12 mouse cellular contexts compared by ENCODE assay signal in the genomic region with DNA sequence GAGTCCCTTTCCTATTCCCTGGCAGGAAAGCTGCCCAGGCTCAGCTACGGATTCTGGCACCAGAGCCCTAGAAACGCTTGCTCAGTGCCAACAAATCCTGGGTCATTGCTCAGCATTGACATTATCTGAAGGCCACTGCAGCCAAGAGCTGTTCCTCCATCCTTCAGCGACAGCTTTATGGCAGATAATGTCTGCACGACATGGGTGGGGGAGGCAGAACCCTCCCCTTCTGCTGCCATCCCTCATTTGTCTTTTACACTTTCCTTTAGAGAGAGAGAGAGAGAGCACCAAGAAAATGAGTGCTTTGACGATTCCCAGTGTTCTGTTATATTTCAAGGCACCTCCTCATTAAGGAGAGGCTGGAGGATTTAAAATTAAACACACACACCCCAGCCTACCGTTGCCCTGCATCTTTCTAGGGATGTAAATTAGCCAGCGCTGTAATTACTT. TPM values are rescaled to one million over a fixed set of nuclear protein-coding genes. Genes with fewer than 3 reads are reported as not detected.
DNase-seq lines count a peak whose midpoint lies in the region; ATAC-seq and TF ChIP-seq lines count a peak whose summit lies in the region.
"Had no signal": no experiment of that assay in that cellular context is flagged by ENCODE, and none has a peak within 500 bp of the region (broad histone marks: within the 10 kb centered on the region; RNA-seq: fewer than 3 reads in every experiment).

No protein-coding gene starts in this region.

- WGBS in hindbrain, embryonic 15.5 days: 32% methylated on average over 7 of the region's 7 CpGs
- WGBS in hindbrain, embryonic 10.5 days: 79% methylated on average over 7 of the region's 7 CpGs
- 11% methylated on average over 7 of the region's 7 CpGs for WGBS in forebrain, embryonic 16.5 days

- no peaks in the 10 kb centered on the region for H3K27me3 ChIP-seq in hindbrain, embryonic 15.5 days
- peaks cover 11% of the 10 kb centered on the region for H3K27me3 ChIP-seq in hindbrain, embryonic 10.5 days (ENCODE audit: insufficient read depth, poor library complexity, severe bottlenecking)
- H3K27me3 ChIP-seq in forebrain, embryonic 16.5 days (replicated peaks; ENCODE audit: control insufficient read depth, insufficient read depth, low read length): no peaks in the 10 kb centered on the region

- no peaks in the 10 kb centered on the region for H3K9me3 ChIP-seq in hindbrain, embryonic 15.5 days
- H3K9me3 ChIP-seq in hindbrain, embryonic 10.5 days: peaks cover 13% of the 10 kb centered on the region
- H3K9me3 ChIP-seq in forebrain, embryonic 16.5 days (ENCODE audit: control insufficient read depth, low read length): no peaks in the 10 kb centered on the region

- peak; percentile 52; the same call in 1 of the 2 replicates for ATAC-seq in hindbrain, embryonic 15.5 days (ENCODE audit: low FRiP score, low read depth)
- peak; percentile 47 for ATAC-seq in forebrain, embryonic 16.5 days
- no peak for ATAC-seq in erythroid progenitor cell, adult 5-6 weeks (replicated peaks; ENCODE audit: low FRiP score, poor library complexity, severe bottlenecking)

- H3K4me3 ChIP-seq in hindbrain, embryonic 15.5 days: no peak overlapping the region
- H3K4me3 ChIP-seq in hindbrain, embryonic 10.5 days: no peak overlapping the region
- no peak overlapping the region for H3K4me3 ChIP-seq in bone marrow macrophage, adult 2 months (ENCODE audit: insufficient read depth, low read length)
- no peak overlapping the region for H3K4me3 ChIP-seq in forebrain, embryonic 16.5 days (replicated peaks; ENCODE audit: low read length)
- H3K4me3 ChIP-seq: limb, embryonic 10.5 days had no signal

- H3K27ac ChIP-seq in hindbrain, embryonic 15.5 days (replicated peaks): peak overlapping the region; percentile 63
- no peak overlapping the region for H3K27ac ChIP-seq in hindbrain, embryonic 10.5 days
- peak overlapping the region; percentile 74 for H3K27ac ChIP-seq in bone marrow macrophage, adult 2 months (ENCODE audit: insufficient read depth, low read depth, low read length)
- H3K27ac ChIP-seq in forebrain, embryonic 16.5 days (ENCODE audit: low read length): peak overlapping the region; percentile 78
- H3K27ac ChIP-seq: limb, embryonic 10.5 days had no signal

- DNase-seq in hindbrain, embryonic 10.5 days (ENCODE audit: low spot score): no peak
- DNase-seq in MN1 (ENCODE audit: low spot score): peak; percentile 46
- DNase-seq in thymus, postnatal 4 days: no peak
- DNase-seq in spleen, postnatal 14 days (ENCODE audit: low spot score in 2 of 2): no peak
- DNase-seq: thymus, postnatal 36 days had no signal

- H3K9ac ChIP-seq in hindbrain, embryonic 15.5 days: no peak overlapping the region
- H3K9ac ChIP-seq in forebrain, embryonic 16.5 days (replicated peaks; ENCODE audit: low read depth, low read length): peak overlapping the region; percentile 37; the same call in 1 of the 2 replicates

- TF ChIP-seq CTCF in bone marrow macrophage, adult 2 months (IDR thresholded peaks at IDR 0.05; ENCODE audit: low read depth, low read length): no peak

- peaks cover 45% of the 10 kb centered on the region for H3K4me1 ChIP-seq in hindbrain, embryonic 15.5 days (replicated peaks)
- H3K4me1 ChIP-seq in hindbrain, embryonic 10.5 days (replicated peaks): peaks cover 19% of the 10 kb centered on the region
- H3K4me1 ChIP-seq in bone marrow macrophage, adult 2 months (ENCODE audit: control insufficient read depth, insufficient read depth, low read length): peaks cover 21% of the 10 kb centered on the region
- H3K4me1 ChIP-seq in forebrain, embryonic 16.5 days (replicated peaks; ENCODE audit: control insufficient read depth, insufficient read depth, low read length): peaks cover 40% of the 10 kb centered on the region

- TF ChIP-seq POLR2A in bone marrow macrophage, adult 2 months (IDR thresholded peaks at IDR 0.05; ENCODE audit: borderline replicate concordance, low read depth, low read length): no peak

- no peak overlapping the region for H3K4me2 ChIP-seq in hindbrain, embryonic 15.5 days
- H3K4me2 ChIP-seq in forebrain, embryonic 16.5 days (ENCODE audit: low read length): peak overlapping the region; percentile 8

- H3K36me3 ChIP-seq in hindbrain, embryonic 15.5 days: peaks cover 7% of the 10 kb centered on the region; the same call in 1 of the 2 replicates
- peaks cover 8% of the 10 kb centered on the region for H3K36me3 ChIP-seq in hindbrain, embryonic 10.5 days
- no peaks in the 10 kb centered on the region for H3K36me3 ChIP-seq in forebrain, embryonic 16.5 days (ENCODE audit: control insufficient read depth, insufficient read depth)

RNA-seq across cellular contexts. Expression of gene Slc6a17, which starts 16.1 kb away (rescaled TPM):
- 16.4 and 19.7 TPM in 2 replicates for polyA plus RNA-seq in hindbrain, embryonic 15.5 days (2015; fragmentation: Nextera tagmentation; extraction: Ambion mirVana)
- 2.7 and 3.2 TPM in 2 replicates for polyA plus RNA-seq in hindbrain, embryonic 10.5 days (2016; fragmentation: Nextera tagmentation; extraction: Ambion mirVana)
- polyA plus RNA-seq in bone marrow macrophage, adult 2 months (2012; ENCODE audit: insufficient read depth, insufficient read length, missing spikeins): not detected in 2 replicates
- 16.0 and 21.6 TPM in 2 replicates for polyA plus RNA-seq in forebrain, embryonic 16.5 days (2015; fragmentation: Nextera tagmentation; extraction: Ambion mirVana)
- not detected in 2 replicates for total RNA-seq in erythroid progenitor cell, adult 5-6 weeks (2015; ENCODE audit: low replicate concordance)
- not detected in 2 replicates for total RNA-seq in erythroid progenitor cell, adult 5-6 weeks (2017; ENCODE audit: low replicate concordance)

RNA-seq across cellular contexts. Expression of gene Kcnc4, which starts 42.4 kb away (rescaled TPM):
- 10.1 and 10.4 TPM in 2 replicates for polyA plus RNA-seq in hindbrain, embryonic 15.5 days (2015; fragmentation: Nextera tagmentation; extraction: Ambion mirVana)
- polyA plus RNA-seq in hindbrain, embryonic 10.5 days (2016; fragmentation: Nextera tagmentation; extraction: Ambion mirVana): 0.09 and 0.17 TPM in 2 replicates
- not detected in 2 replicates for polyA plus RNA-seq in bone marrow macrophage, adult 2 months (2012; ENCODE audit: insufficient read depth, insufficient read length, missing spikeins)
- polyA plus RNA-seq in forebrain, embryonic 16.5 days (2015; fragmentation: Nextera tagmentation; extraction: Ambion mirVana): 1.7 and 2.3 TPM in 2 replicates
- total RNA-seq in erythroid progenitor cell, adult 5-6 weeks (2015; ENCODE audit: low replicate concordance): not detected in 2 replicates
- not detected in 2 replicates for total RNA-seq in erythroid progenitor cell, adult 5-6 weeks (2017; ENCODE audit: low replicate concordance)
- polyA plus RNA-seq: limb, embryonic 10.5 days had no signal

RNA-seq across cellular contexts. Expression of gene Ubl4b, which starts 53.1 kb away (rescaled TPM):
- polyA plus RNA-seq in hindbrain, embryonic 15.5 days (2015; fragmentation: Nextera tagmentation; extraction: Ambion mirVana): not detected in 2 replicates
- not detected in 2 replicates for polyA plus RNA-seq in hindbrain, embryonic 10.5 days (2016; fragmentation: Nextera tagmentation; extraction: Ambion mirVana)
- polyA plus RNA-seq in bone marrow macrophage, adult 2 months (2012; ENCODE audit: insufficient read depth, insufficient read length, missing spikeins): not detected in 2 replicates
- not detected in 2 replicates for polyA plus RNA-seq in forebrain, embryonic 16.5 days (2015; fragmentation: Nextera tagmentation; extraction: Ambion mirVana)
- not detected in 2 replicates for total RNA-seq in erythroid progenitor cell, adult 5-6 weeks (2015; ENCODE audit: low replicate concordance)
- total RNA-seq in erythroid progenitor cell, adult 5-6 weeks (2017; ENCODE audit: low replicate concordance): not detected in 2 replicates
- total RNA-seq: adrenal gland, adult 18-20 months had no signal
- polyA plus RNA-seq: intestine, embryonic 14.5 days had no signal
